Mouse (Mus musculus) kidney, adult 2 months (tissue): ENCODE results near the gene Luc7l2.

Source experiments
- CTCF ChIP-seq: fragments of 200-500 bp; conservative IDR thresholded peaks from 2 replicates; pipeline ENCODE4 v1.5.1; 2011; ENCODE audit warnings: low read depth, mild to moderate bottlenecking, control low read depth, low read length, moderate library complexity, mixed read lengths; ENCODE audit not compliant: insufficient read depth, insufficient read length
- POLR2A ChIP-seq: fragments of 200-500 bp; IDR thresholded peaks from one replicate; pipeline ENCODE4 v1.6.1; 2011; ENCODE audit warnings: low read depth, low read length, control low read depth

DNA sequence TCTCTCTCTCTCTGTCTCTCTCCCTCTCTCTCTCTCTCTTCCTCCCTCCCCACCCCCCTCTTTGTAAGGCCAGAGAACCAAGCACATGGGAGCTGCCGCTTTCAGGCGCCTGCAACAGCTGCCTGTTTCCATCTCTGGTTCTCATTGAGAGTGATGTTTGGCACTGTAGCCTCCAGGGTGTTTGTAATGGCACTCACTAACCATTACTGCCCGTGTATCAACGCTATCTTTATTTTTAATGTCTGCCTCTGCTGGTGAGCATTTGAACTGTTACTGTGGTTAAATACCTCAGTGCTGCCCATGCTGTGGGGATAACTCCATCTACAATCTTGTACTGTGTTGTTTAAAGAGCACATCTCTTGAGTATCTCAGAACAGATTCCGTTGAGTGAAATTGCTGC, 90.5 kb downstream of the Luc7l2 start:
- TF ChIP-seq POLR2A (no peak), CTCF (no peak)
